31 mouse cellular contexts compared by ENCODE assay signal in genomic region chr5:138281798-138282197, GRCm38 (mm10). TPM values are rescaled to one million over a fixed set of nuclear protein-coding genes. Genes with fewer than 3 reads are reported as not detected.
A peak's percentile ranks its signal among the peaks of the same experiment; 100 is the strongest.
DNase-seq lines count a peak whose midpoint lies in the region; ATAC-seq and TF ChIP-seq lines count a peak whose summit lies in the region.
"Had no signal": no experiment of that assay in that cellular context is flagged by ENCODE, and none has a peak within 500 bp of the region (broad histone marks: within the 10 kb centered on the region; RNA-seq: fewer than 3 reads in every experiment).

No protein-coding gene starts in this region.

- H3K4me3 ChIP-seq in erythroblast, embryonic 14.5 days (replicated peaks), result peak overlapping the region; percentile 62
- H3K4me3 ChIP-seq in heart, embryonic 10.5 days, result no peak overlapping the region
- H3K4me3 ChIP-seq in liver, postnatal 0 days (ENCODE audit: low read depth, low read length), result no peak overlapping the region
- H3K4me3 ChIP-seq in E14TG2a.4 (replicated peaks; ENCODE audit: low read length), result peak overlapping the region; percentile 88
- H3K4me3 ChIP-seq: embryonic facial prominence, embryonic 13.5 days; embryonic facial prominence, embryonic 15.5 days; forebrain, embryonic 10.5 days; forebrain, embryonic 12.5 days had no signal

- TF ChIP-seq CTCF in liver, postnatal 0 days (IDR thresholded peaks at IDR 0.05; ENCODE audit: low read depth), result no peak
- no peak for TF ChIP-seq CTCF in E14TG2a.4 (conservative IDR thresholded peaks at IDR 0.05; ENCODE audit: low read length)

- DNase-seq in heart, embryonic 10.5 days (ENCODE audit: low spot score), result peak; percentile 68
- DNase-seq in heart, adult 18-20 months, result no peak
- peak; percentile 4 for DNase-seq in liver, postnatal 0 days
- DNase-seq in liver, result no peak
- DNase-seq: adrenal gland, adult 2 months; adrenal gland, postnatal 10 days; adrenal gland, postnatal 25 days; B cell, adult 2 months; cerebellum, adult 11 months; cerebellum, adult 18-20 months; cerebellum, adult 8-10 months; cerebellum, adult 9-11 months; cerebellum, postnatal 14 days; cerebellum, postnatal 36 days; embryo, embryonic 11 days had no signal

- peaks cover 24% of the 10 kb centered on the region for H3K4me1 ChIP-seq in erythroblast, embryonic 14.5 days (ENCODE audit: control insufficient read depth)
- peaks cover 20% of the 10 kb centered on the region for H3K4me1 ChIP-seq in heart, embryonic 10.5 days
- H3K4me1 ChIP-seq in liver, postnatal 0 days (ENCODE audit: insufficient read depth), result peaks cover 10% of the 10 kb centered on the region
- H3K4me1 ChIP-seq in E14TG2a.4 (replicated peaks; ENCODE audit: low read depth, low read length), result peaks cover 33% of the 10 kb centered on the region

- H3K9me3 ChIP-seq in erythroblast, embryonic 14.5 days (ENCODE audit: control insufficient read depth, low read length), result peaks cover 7% of the 10 kb centered on the region
- H3K9me3 ChIP-seq in heart, embryonic 10.5 days, result no peaks in the 10 kb centered on the region
- 0 out of 2 replicates have a peak, but pooled peaks cover 2% of the 10 kb centered on the region for H3K9me3 ChIP-seq in liver, postnatal 0 days (ENCODE audit: low read length)
- H3K9me3 ChIP-seq in E14TG2a.4 (ENCODE audit: low read length), result no peaks in the 10 kb centered on the region
- H3K9me3 ChIP-seq: embryonic facial prominence, embryonic 15.5 days; forebrain, embryonic 12.5 days had no signal

- peaks cover 5% of the 10 kb centered on the region; the same call in 1 of the 2 replicates for H3K36me3 ChIP-seq in erythroblast, embryonic 14.5 days (ENCODE audit: control insufficient read depth)
- peaks cover 11% of the 10 kb centered on the region for H3K36me3 ChIP-seq in heart, embryonic 10.5 days
- no peaks in the 10 kb centered on the region for H3K36me3 ChIP-seq in liver, postnatal 0 days (replicated peaks; ENCODE audit: insufficient read depth, low read length)
- peaks cover 66% of the 10 kb centered on the region for H3K36me3 ChIP-seq in E14TG2a.4 (ENCODE audit: insufficient read depth, low read length)

- peaks cover 16% of the 10 kb centered on the region for H3K27me3 ChIP-seq in erythroblast, embryonic 14.5 days (ENCODE audit: control insufficient read depth)
- peaks cover 10% of the 10 kb centered on the region; the same call in 1 of the 2 replicates for H3K27me3 ChIP-seq in heart, embryonic 10.5 days (ENCODE audit: insufficient read depth, poor library complexity, severe bottlenecking)
- no peaks in the 10 kb centered on the region for H3K27me3 ChIP-seq in liver, postnatal 0 days (ENCODE audit: insufficient read depth, low read length)
- H3K27me3 ChIP-seq in E14TG2a.4 (ENCODE audit: insufficient read depth, low read length), result peaks cover 18% of the 10 kb centered on the region
- H3K27me3 ChIP-seq: embryonic facial prominence, embryonic 13.5 days had no signal

- no peak for ATAC-seq in erythroblast, adult 5-6 weeks (replicated peaks; ENCODE audit: low FRiP score, poor library complexity, severe bottlenecking)
- no peak for ATAC-seq in liver, postnatal 0 days
- ATAC-seq: CD4-positive, CD25-positive, alpha-beta regulatory T cell, adult 4 months; forebrain, embryonic 14.5 days; forebrain, embryonic 16.5 days had no signal

- no peak for TF ChIP-seq EP300 in liver, postnatal 0 days (IDR thresholded peaks at IDR 0.05; ENCODE audit: low read depth)

- 58% methylated on average over 2 of the region's 2 CpGs for WGBS in heart, embryonic 10.5 days
- WGBS in liver, postnatal 0 days (ENCODE audit: insufficient replicate concordance), result 59% methylated on average over 2 of the region's 2 CpGs

- H3K27ac ChIP-seq in heart, embryonic 10.5 days, result no peak overlapping the region
- H3K27ac ChIP-seq in liver, postnatal 0 days (ENCODE audit: low read depth), result no peak overlapping the region
- H3K27ac ChIP-seq: embryonic facial prominence, embryonic 13.5 days; embryonic facial prominence, embryonic 15.5 days; forebrain, embryonic 10.5 days; forebrain, embryonic 12.5 days had no signal

- H3K9ac ChIP-seq in liver, postnatal 0 days (replicated peaks), result no peak overlapping the region
- H3K9ac ChIP-seq: embryonic facial prominence, embryonic 13.5 days; embryonic facial prominence, embryonic 15.5 days; forebrain, embryonic 12.5 days had no signal

- H3K4me2 ChIP-seq in liver, postnatal 0 days (ENCODE audit: low read depth, low read length), result no peak overlapping the region
- H3K4me2 ChIP-seq: embryonic facial prominence, embryonic 13.5 days; embryonic facial prominence, embryonic 15.5 days; forebrain, embryonic 12.5 days had no signal

RNA-seq across cellular contexts. Expression of gene Stag3, which starts 1.8 kb away (rescaled TPM):
- polyA plus RNA-seq in erythroblast, embryonic 14.5 days (2012), result 3.2 and 4.9 TPM in 2 replicates
- 9.0 and 25.7 TPM in 2 replicates for total RNA-seq in erythroblast, adult 5-6 weeks (2015; ENCODE audit: low replicate concordance)
- total RNA-seq in erythroblast, adult 5-6 weeks (2017; ENCODE audit: low replicate concordance), result 5.6 and 10.9 TPM in 2 replicates
- polyA plus RNA-seq in heart, embryonic 10.5 days (2016; fragmentation: Nextera tagmentation; extraction: Ambion mirVana), result 4.1 and 4.2 TPM in 2 replicates
- not detected for total RNA-seq in heart, adult 18-20 months (2021)
- 0.41 and 0.44 TPM in 2 replicates for polyA plus RNA-seq in liver, postnatal 0 days (2015; fragmentation: Nextera tagmentation; extraction: Ambion mirVana)
- total RNA-seq: adrenal gland, postnatal 25 days; CH12.LX; MEL had no signal
- polyA plus RNA-seq: adrenal gland, adult 2 months had no signal

RNA-seq across cellular contexts. Expression of gene Gpc2, which starts 2.0 kb away (rescaled TPM):
- polyA plus RNA-seq in erythroblast, embryonic 14.5 days (2012), result 0.06 and 0.07 TPM in 2 replicates
- total RNA-seq in erythroblast, adult 5-6 weeks (2015; ENCODE audit: low replicate concordance), result 2.9 TPM in 1 of 2 replicates, not detected in the other
- 1.7 TPM in 1 of 2 replicates, not detected in the other for total RNA-seq in erythroblast, adult 5-6 weeks (2017; ENCODE audit: low replicate concordance)
- polyA plus RNA-seq in heart, embryonic 10.5 days (2016; fragmentation: Nextera tagmentation; extraction: Ambion mirVana), result 11.1 and 18.0 TPM in 2 replicates
- total RNA-seq in heart, adult 18-20 months (2021), result under 1 TPM in 1 of 2 experiments, not detected in 1; 0.15 TPM
- polyA plus RNA-seq in liver, postnatal 0 days (2015; fragmentation: Nextera tagmentation; extraction: Ambion mirVana), result 0.21 and 0.44 TPM in 2 replicates
- total RNA-seq: CH12.LX had no signal

RNA-seq across cellular contexts. Expression of gene Gm43720, which starts 2.0 kb away (rescaled TPM):
- polyA plus RNA-seq in erythroblast, embryonic 14.5 days (2012), result not detected in 2 replicates
- total RNA-seq in erythroblast, adult 5-6 weeks (2015; ENCODE audit: low replicate concordance), result 0.21 TPM in 1 of 2 replicates, not detected in the other
- total RNA-seq in erythroblast, adult 5-6 weeks (2017; ENCODE audit: low replicate concordance), result not detected in 2 replicates
- polyA plus RNA-seq in heart, embryonic 10.5 days (2016; fragmentation: Nextera tagmentation; extraction: Ambion mirVana), result 0.07 and 0.16 TPM in 2 replicates
- not detected for total RNA-seq in heart, adult 18-20 months (2021)
- not detected in 2 replicates for polyA plus RNA-seq in liver, postnatal 0 days (2015; fragmentation: Nextera tagmentation; extraction: Ambion mirVana)
- total RNA-seq: adrenal gland, adult 2 months; adrenal gland, postnatal 25 days; adrenal gland, postnatal 4 days; CH12.LX; common myeloid progenitor, adult 5-6 weeks; ES-E14; MEL had no signal
- polyA plus RNA-seq: adrenal gland, adult 2 months; CD4-positive, CD25-positive, alpha-beta regulatory T cell, adult 4 months; embryonic facial prominence, embryonic 11.5 days; forebrain, embryonic 14.5 days had no signal

RNA-seq across cellular contexts. Expression of gene Gal3st4, which starts 9.2 kb away (rescaled TPM):
- polyA plus RNA-seq in erythroblast, embryonic 14.5 days (2012), result not detected in 2 replicates
- total RNA-seq in erythroblast, adult 5-6 weeks (2015; ENCODE audit: low replicate concordance), result not detected in 2 replicates
- not detected in 2 replicates for total RNA-seq in erythroblast, adult 5-6 weeks (2017; ENCODE audit: low replicate concordance)
- 1.4 and 1.6 TPM in 2 replicates for polyA plus RNA-seq in heart, embryonic 10.5 days (2016; fragmentation: Nextera tagmentation; extraction: Ambion mirVana)
- under 1 TPM; 0.15 to 0.32 TPM for total RNA-seq in heart, adult 18-20 months (2021)
- 0.12 TPM in 1 of 2 replicates, not detected in the other for polyA plus RNA-seq in liver, postnatal 0 days (2015; fragmentation: Nextera tagmentation; extraction: Ambion mirVana)
- total RNA-seq: adrenal gland, postnatal 25 days; common myeloid progenitor, adult 5-6 weeks had no signal

RNA-seq across cellular contexts. Expression of gene BC037034, which starts 18.0 kb away (rescaled TPM):
- 2.4 and 2.9 TPM in 2 replicates for polyA plus RNA-seq in erythroblast, embryonic 14.5 days (2012)
- total RNA-seq in erythroblast, adult 5-6 weeks (2015; ENCODE audit: low replicate concordance), result 9.0 and 16.9 TPM in 2 replicates
- total RNA-seq in erythroblast, adult 5-6 weeks (2017; ENCODE audit: low replicate concordance), result 10.5 and 20.8 TPM in 2 replicates
- polyA plus RNA-seq in heart, embryonic 10.5 days (2016; fragmentation: Nextera tagmentation; extraction: Ambion mirVana), result 4.8 and 8.7 TPM in 2 replicates
- total RNA-seq in heart, adult 18-20 months (2021), result 1 to 10 TPM; 3.2 to 4.2 TPM
- 2.3 and 2.4 TPM in 2 replicates for polyA plus RNA-seq in liver, postnatal 0 days (2015; fragmentation: Nextera tagmentation; extraction: Ambion mirVana)

Comparison
In these comparisons a context has a peak if more than half of its experiments do, and no peak if none do; other contexts are left out.
1. DNase-seq: peak in heart, embryonic 10.5 days (single experiment) and liver, postnatal 0 days (single experiment); none in heart, adult 18-20 months (0 of 2) and liver (single experiment).
2. H3K4me3 ChIP-seq: peak in erythroblast, embryonic 14.5 days (single experiment) and E14TG2a.4 (single experiment); none in heart, embryonic 10.5 days (single experiment) and liver, postnatal 0 days (single experiment).